Mouse (Mus musculus) liver, embryonic 13.5 days (tissue): ENCODE results near the gene Bad. TPM values are rescaled to one million over a fixed set of nuclear protein-coding genes. Genes with fewer than 3 reads are reported as not detected.

Experiments used
- ATAC-seq: fragments of 200-750 bp; cut with Nextera tagmentation; 2 replicates; pipeline ENCODE4 v1.8.0; 2017; ENCODE audit warnings: low read depth, mild to moderate bottlenecking, moderate number of reproducible peaks, moderate library complexity
- DNase-seq: peaks from one replicate; pipeline ENCODE4 v3.0.0; 2022
- H3K27ac ChIP-seq: fragments of 300-500 bp; sonication (generic); 2 replicates; pipeline ENCODE4 v1.5.1; 2015; ENCODE audit warnings: moderate library complexity, mild to moderate bottlenecking, inconsistent platforms
- H3K27me3 ChIP-seq: fragments of 300-500 bp; sonication (generic); 2 replicates; pipeline ENCODE4 v1.6.1; 2015; ENCODE audit warnings: mild to moderate bottlenecking, inconsistent platforms
- H3K36me3 ChIP-seq: fragments of 300-500 bp; sonication (generic); 2 replicates; pipeline ENCODE4 v1.6.1; 2015; ENCODE audit warnings: mild to moderate bottlenecking, inconsistent platforms
- H3K4me1 ChIP-seq: fragments of 300-500 bp; sonication (generic); replicated peaks from 2 replicates; pipeline ENCODE4 v1.6.1; 2015; ENCODE audit warnings: inconsistent platforms
- H3K4me2 ChIP-seq: fragments of 300-500 bp; sonication (generic); 2 replicates; pipeline ENCODE4 v1.6.1; 2015; ENCODE audit warnings: inconsistent platforms, mild to moderate bottlenecking, moderate library complexity
- H3K4me3 ChIP-seq: fragments of 300-500 bp; sonication (generic); replicated peaks from 2 replicates; pipeline ENCODE4 v1.5.1; 2015; ENCODE audit warnings: mild to moderate bottlenecking, inconsistent platforms
- H3K9ac ChIP-seq: fragments of 300-500 bp; sonication (generic); 2 replicates; pipeline ENCODE4 v1.6.1; 2015; ENCODE audit warnings: mild to moderate bottlenecking, inconsistent platforms
- H3K9me3 ChIP-seq: fragments of 300-500 bp; sonication (generic); replicated peaks from 2 replicates; pipeline ENCODE4 v1.6.1; 2016; ENCODE audit warnings: inconsistent platforms
- WGBS: fragments of 180-500 bp; shearing (Covaris S2); methylation state at CpG from one replicate; pipeline ENCODE4 v1.1.7; 2015; ENCODE audit not compliant: insufficient replicate concordance; 5-methylcytosine and 5-hydroxymethylcytosine counted together
- polyA plus RNA-seq: library from polyadenylated mRNA; unstranded; fragments of >200 nt; fragmentation: Nextera tagmentation; extraction: Ambion mirVana; gene quantifications from 2 replicates; pipeline ENCODE4 v1.2.1, GENCODE M21; 2015

Bad gene
- polyA plus RNA-seq, 1 experiment from 2014 or later = 32.2 TPM

DNA sequence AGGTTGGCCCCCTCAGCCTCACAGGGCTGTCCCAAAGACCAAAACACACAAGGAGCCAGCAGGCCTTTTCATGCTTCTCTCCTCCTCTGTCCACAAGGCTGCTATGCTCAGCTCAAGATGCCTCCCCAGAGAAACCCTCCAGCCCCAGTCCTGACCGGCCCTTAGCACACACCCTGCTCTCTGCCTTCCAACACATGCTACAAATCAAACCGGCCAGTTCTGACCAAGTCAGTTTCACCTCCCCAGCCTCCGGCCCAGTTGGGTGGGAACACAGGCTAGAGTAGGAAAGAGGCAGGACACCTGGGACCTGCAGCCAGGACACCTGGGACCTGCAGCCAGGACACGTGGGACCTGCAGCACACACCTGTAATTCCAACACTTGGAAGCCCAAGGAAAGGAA, 25.2 kb upstream of the Bad start:
- H3K27ac ChIP-seq = peak overlapping the region; percentile 73
- H3K4me2 ChIP-seq = no peak overlapping the region
- H3K4me3 ChIP-seq = no peak overlapping the region
- 76% methylated on average over 4 of the region's 4 CpGs for WGBS
- DNase-seq = no peak
- H3K27me3 ChIP-seq = no peaks in the 10 kb centered on the region
- H3K9me3 ChIP-seq = no peaks in the 10 kb centered on the region
- peaks cover 81% of the 10 kb centered on the region for H3K4me1 ChIP-seq
- ATAC-seq = no peak
- peak overlapping the region; percentile 49; the same call in 1 of the 2 replicates for H3K9ac ChIP-seq
- H3K36me3 ChIP-seq = peaks cover 33% of the 10 kb centered on the region

DNA sequence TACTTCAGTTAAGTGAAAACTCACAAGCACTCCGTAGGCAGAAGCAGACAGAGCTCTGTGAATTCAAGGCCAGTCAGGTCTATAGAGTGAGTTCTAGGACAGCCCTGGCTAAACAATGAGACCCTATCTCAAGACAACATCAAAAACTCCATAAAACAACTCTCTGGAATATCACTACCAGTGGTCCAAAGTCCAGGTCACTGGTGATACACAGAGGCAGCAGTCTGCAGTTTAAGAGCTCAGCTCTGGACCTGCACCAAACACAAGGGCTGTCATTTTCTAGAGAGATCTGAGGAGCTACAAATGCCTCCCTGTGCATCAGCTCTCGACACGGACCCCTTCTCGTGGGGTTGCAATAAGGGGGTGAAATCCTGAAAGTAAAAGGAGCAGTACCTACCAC, 23.3 kb upstream of the Bad start:
- Histone ChIP-seq H3K27me3 (peaks cover under 1% of the 10 kb centered on the region), H3K4me1 (peaks cover 84% of the 10 kb centered on the region), H3K4me2 (no peak overlapping the region), H3K36me3 (peaks cover 15% of the 10 kb centered on the region), H3K9ac (no peak overlapping the region), H3K27ac (no peak overlapping the region), H3K4me3 (no peak overlapping the region), H3K9me3 (no peaks in the 10 kb centered on the region)
- WGBS = 75% methylated on average over 4 of the region's 4 CpGs
- no peak for ATAC-seq
- DNase-seq = no peak

- H3K36me3 ChIP-seq = peaks cover 7% of the 10 kb centered on the region; the same call in 1 of the 2 replicates
- DNase-seq = no peak
- peaks cover 12% of the 10 kb centered on the region for H3K27me3 ChIP-seq
- no peak overlapping the region for H3K4me3 ChIP-seq
- peaks cover 77% of the 10 kb centered on the region for H3K4me1 ChIP-seq
- ATAC-seq = no peak
- H3K9ac ChIP-seq = 0 out of 2 replicates have a peak overlapping the region, but pooled peaks have one; percentile 86
- no peaks in the 10 kb centered on the region for H3K9me3 ChIP-seq
- H3K4me2 ChIP-seq = peak overlapping the region; percentile 100; the same call in 1 of the 2 replicates
- H3K27ac ChIP-seq = 0 out of 2 replicates have a peak overlapping the region, but pooled peaks have one; percentile 87
These were observed 22.2 kb upstream of the Bad start for GRCm38 (mm10) chr19:6919431-6919830.

DNA sequence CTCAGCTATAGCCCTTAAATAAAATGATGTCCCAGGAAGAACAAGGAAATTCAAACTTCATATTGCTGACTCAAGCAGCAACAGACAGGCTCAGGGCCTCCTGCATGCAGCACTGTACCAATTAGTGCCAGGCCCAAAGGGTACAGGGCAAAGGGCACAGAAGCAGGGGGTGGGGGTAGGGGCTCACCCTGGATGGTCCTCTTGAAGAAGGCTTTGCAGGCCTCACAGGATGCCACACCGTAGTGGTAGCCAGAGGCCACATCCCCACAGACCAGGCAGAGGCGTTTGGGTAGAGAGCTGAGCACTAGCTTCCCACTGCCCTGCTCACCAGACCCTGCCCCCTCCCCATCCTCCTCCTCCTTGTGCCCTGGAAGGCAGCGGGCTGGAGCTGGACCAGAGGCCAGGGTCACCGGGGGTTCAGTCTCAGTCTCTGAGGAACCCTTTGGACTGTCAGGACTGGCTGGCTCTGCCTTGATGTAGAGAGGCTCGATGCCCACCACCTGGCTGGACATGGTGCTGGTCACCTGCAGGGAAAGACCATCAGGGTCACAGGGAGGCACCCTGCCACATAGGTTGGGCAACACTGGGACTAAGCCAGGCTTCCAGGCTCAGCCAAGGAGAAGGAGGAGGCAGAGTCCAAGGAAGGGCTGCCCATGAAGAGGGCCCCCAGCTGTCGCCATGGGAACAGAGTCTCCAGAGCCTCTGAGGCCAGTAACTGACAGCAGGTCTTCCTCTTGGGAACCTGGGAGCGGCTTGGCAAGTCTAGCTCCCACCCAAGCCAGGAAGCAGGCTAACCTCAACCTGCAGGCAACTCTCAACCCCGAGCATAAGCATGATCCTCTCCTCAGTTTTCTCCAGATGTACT, 21.6 kb upstream of the Bad start:
- Histone ChIP-seq H3K36me3 (peaks cover 7% of the 10 kb centered on the region; the same call in 1 of the 2 replicates), H3K9me3 (no peaks in the 10 kb centered on the region), H3K27me3 (peaks cover 19% of the 10 kb centered on the region), H3K27ac (peak overlapping the region; percentile 87), H3K4me1 (peaks cover 79% of the 10 kb centered on the region), H3K9ac (peak overlapping the region; percentile 86), H3K4me3 (peak overlapping the region; percentile 85), H3K4me2 (peak overlapping the region; percentile 100)
- DNase-seq = no peak
- 52% methylated on average over 8 of the region's 8 CpGs for WGBS
- no peak for ATAC-seq

DNA sequence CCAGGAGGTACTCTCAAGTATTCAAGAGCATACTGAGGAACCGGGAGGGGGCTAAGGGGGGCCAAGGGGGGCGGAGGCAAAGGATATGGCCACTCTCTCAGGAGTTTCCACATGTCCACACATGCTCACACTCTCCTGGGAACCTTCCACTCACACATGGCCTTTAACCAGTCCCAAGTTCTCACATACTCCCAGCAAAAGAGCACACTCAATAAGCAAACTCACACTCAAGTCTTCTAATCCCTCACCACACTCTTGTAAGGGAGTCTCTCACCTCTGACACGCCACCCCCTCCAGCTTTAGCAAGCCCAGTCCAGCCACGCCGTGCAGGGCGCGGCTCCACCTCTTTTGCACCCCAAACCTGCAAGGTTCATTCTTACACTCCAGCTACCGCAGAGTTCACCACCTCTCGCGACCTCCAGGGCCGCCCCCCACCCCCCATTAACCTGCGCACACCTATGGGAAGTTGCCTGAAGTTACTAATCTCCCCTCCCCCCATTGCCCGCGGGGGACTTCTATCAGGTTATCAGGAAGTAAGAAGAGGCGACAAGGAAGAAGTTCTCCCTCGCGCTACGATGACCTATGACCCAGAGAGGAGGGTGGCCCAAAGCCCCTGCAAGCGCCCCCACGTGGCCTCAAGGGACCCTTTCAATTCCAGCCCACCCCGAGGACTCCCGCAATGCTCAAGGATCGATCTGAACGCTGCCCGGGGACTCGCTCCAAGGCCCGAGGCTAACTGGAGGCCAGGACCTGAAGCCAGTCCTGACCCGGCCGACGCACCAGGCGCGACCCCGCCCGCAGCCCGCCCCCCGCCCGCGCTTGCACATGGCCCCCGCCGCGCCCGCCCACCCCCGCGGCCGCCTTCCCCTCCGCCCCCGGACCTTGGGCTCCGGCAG, 20.7 kb upstream of the Bad start:
- H3K4me1 ChIP-seq = peaks cover 79% of the 10 kb centered on the region
- no peaks in the 10 kb centered on the region for H3K9me3 ChIP-seq
- peak overlapping the region; percentile 100 for H3K4me2 ChIP-seq
- DNase-seq = peak; percentile 49
- H3K36me3 ChIP-seq = peaks cover 7% of the 10 kb centered on the region; the same call in 1 of the 2 replicates
- H3K27me3 ChIP-seq = peaks cover 27% of the 10 kb centered on the region
- peak overlapping the region; percentile 86 for H3K9ac ChIP-seq
- no peak for ATAC-seq
- WGBS = under 1% methylated on average over 40 of the region's 48 CpGs
- peak overlapping the region; percentile 87 for H3K27ac ChIP-seq
- H3K4me3 ChIP-seq = peak overlapping the region; percentile 85

- Histone ChIP-seq H3K27me3 (peaks cover 37% of the 10 kb centered on the region), H3K9me3 (no peaks in the 10 kb centered on the region), H3K27ac (peak within 1 kb of the TSS; percentile 87), H3K4me2 (peak within 1 kb of the TSS; percentile 100), H3K36me3 (peaks cover 5% of the 10 kb centered on the region; the same call in 1 of the 2 replicates), H3K4me3 (peak within 1 kb of the TSS; percentile 85), H3K4me1 (peaks cover 78% of the 10 kb centered on the region), H3K9ac (peak within 1 kb of the TSS; percentile 86)
- 1% methylated on average over 65 of the region's 66 CpGs for WGBS
- ATAC-seq = peak; percentile 94
- peak; percentile 100 for DNase-seq
These were observed 19.8 kb upstream of the Bad start, which contains the start of gene Esrra for GRCm38 (mm10) chr19:6921647-6922567. Gene Esrra (minus strand): TSS chr19:6921813.

- peak overlapping the region; percentile 100 for H3K4me2 ChIP-seq
- H3K27me3 ChIP-seq = peaks cover 49% of the 10 kb centered on the region
- H3K4me3 ChIP-seq = peak overlapping the region; percentile 85
- 0 out of 2 replicates have a peak overlapping the region, but pooled peaks have one; percentile 48 for H3K27ac ChIP-seq
- 54% methylated on average over 6 of the region's 6 CpGs for WGBS
- no peaks in the 10 kb centered on the region for H3K9me3 ChIP-seq
- H3K36me3 ChIP-seq = peaks cover 3% of the 10 kb centered on the region; the same call in 1 of the 2 replicates
- H3K9ac ChIP-seq = peak overlapping the region; percentile 67
- peaks cover 73% of the 10 kb centered on the region for H3K4me1 ChIP-seq
- no peak for ATAC-seq
- no peak for DNase-seq
These were observed 18.5 kb upstream of the Bad start for GRCm38 (mm10) chr19:6922901-6923735.

DNA sequence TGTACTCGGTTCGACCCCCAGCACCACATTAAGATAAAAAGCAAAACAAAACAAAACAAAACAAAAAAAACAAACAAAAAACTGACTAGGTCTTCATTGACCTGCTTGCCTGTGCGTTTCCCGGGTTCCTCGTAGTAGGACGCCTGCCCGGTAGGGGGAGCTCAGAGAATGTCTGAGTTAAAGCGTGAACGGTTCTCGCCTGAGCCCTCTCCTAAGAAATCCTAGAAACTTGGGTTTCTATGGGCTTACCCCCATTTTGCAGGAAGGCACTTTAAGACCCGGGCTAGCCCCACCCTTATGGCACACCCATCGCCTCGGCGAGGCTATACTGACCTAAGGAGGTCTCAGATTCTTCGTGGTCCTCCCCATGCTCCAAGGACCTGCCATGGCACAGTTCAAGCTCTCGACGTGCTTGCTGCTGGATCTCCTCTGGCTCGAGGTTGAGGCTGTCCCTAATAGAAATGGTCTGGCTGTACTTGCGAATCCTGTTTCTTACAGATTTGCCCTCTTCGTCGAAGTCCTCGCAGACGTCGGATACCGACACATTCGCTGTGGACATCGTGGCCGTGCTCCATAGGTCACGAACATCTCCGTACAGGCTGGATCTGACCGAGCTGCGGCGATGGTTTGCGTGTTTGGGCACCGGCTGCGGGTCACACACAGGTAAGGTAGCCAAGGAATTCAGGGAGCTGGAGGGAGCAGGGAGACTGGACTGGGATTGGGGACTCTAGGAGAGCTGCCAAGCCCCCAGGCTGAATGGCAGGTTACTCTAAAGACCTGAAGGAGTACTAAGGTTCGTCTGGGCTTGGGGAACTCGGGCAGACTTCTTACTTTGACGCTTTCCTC, 17.0 kb upstream of the Bad start:
- ATAC-seq (no peak), DNase-seq (peak; percentile 68)
- Histone ChIP-seq H3K4me2 (peak overlapping the region; percentile 42), H3K9ac (no peak overlapping the region; the same call in 1 of the 2 replicates), H3K9me3 (no peaks in the 10 kb centered on the region), H3K4me3 (peak overlapping the region; percentile 32), H3K4me1 (peaks cover 58% of the 10 kb centered on the region), H3K27ac (no peak overlapping the region), H3K36me3 (no peaks in the 10 kb centered on the region), H3K27me3 (peaks cover 62% of the 10 kb centered on the region)
- 6% methylated on average over 39 of the region's 39 CpGs for WGBS

DNA sequence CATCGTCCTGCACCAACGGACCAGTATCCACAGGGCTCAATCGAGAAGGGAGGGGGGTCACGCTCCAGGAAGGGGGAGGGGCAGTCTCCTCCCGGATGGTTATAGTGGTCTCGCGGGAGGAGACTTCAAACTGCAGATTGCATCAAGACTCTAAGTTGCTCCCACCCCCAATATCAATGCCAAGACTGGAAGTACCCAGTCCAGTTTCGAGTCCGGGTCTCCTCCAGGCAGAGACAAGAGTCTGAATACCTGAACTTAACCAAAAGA, 16.4 kb upstream of the Bad start, which contains the start of gene Catsperz:
TSS of gene Catsperz (minus strand) at position 74 of the 267 bp plus-strand sequence.
- Histone ChIP-seq H3K9ac (no peak within 1 kb of the TSS; the same call in 1 of the 2 replicates), H3K4me1 (peaks cover 53% of the 10 kb centered on the region), H3K9me3 (no peaks in the 10 kb centered on the region), H3K4me2 (peak within 1 kb of the TSS; percentile 42), H3K27ac (no peak within 1 kb of the TSS), H3K27me3 (peaks cover 67% of the 10 kb centered on the region), H3K36me3 (no peaks in the 10 kb centered on the region), H3K4me3 (peak within 1 kb of the TSS; percentile 32)
- 4% methylated on average over 9 of the region's 9 CpGs for WGBS
- DNase-seq (no peak), ATAC-seq (no peak)
